Mouse (Mus musculus): ENCODE measurements at regions not wholly inside any gene's neighbourhood (a gene's known extent, or its start where the extent isn't known, plus 50 kb on each side); places are given as distances from the start of the nearest gene placed in this dataset.

DNA sequence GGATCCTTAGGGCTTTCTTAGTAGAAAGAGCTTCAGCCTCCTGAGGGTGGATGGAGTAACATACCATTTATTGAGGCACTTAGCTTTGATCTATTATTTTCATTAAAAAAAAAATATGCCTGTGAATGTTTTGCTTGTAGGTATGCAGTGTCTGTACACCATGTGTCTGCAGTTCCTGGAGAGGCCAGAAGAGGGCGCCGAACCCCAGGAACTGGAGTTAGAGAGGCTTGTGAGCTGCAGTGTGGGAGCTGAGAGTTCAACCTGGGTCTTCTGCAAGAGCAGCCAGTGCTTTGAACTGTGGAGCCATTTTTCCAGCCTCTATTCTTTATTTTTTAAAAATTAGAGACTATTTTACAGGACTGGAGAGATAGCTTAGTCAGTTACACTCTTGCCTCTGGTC, 83.2 kb downstream of the Syf2 start:
- Histone ChIP-seq H3K36me3 (no peaks in the 10 kb centered on the region), H3K27me3 (replicated peaks) (no peaks in the 10 kb centered on the region), H3K9ac (no peak overlapping the region), H3K4me1 (replicated peaks) (no peaks in the 10 kb centered on the region), H3K9me3 (no peaks in the 10 kb centered on the region), H3K4me2 (replicated peaks) (no peak overlapping the region), H3K27ac (no peak overlapping the region), H3K4me3 (replicated peaks) (no peak overlapping the region)
- no peak for ATAC-seq
- 64% methylated on average over 2 of the region's 2 CpGs for WGBS

DNA sequence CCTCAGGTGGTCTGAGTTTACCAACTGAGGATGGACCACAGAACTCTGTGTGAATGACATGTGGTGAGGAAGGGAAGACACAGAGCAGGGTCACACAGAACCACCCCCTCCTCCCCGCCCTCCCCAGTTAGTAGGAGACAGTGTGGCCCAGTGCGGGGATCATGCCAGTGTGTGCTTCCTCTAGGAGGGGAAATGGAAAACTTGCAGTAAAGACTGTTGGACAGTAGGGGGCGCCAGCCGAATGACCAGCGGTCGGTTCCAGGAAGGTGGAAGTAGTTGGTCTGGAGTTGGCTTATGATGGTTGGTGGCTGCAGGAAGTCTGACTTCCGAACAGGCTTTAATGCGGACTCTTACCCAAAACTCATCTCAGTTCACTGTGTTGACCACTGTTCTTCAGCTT, 87.3 kb downstream of the Syf2 start:
- Histone ChIP-seq H3K4me3 (replicated peaks) (no peak overlapping the region), H3K27me3 (replicated peaks) (no peaks in the 10 kb centered on the region), H3K27ac (no peak overlapping the region), H3K9ac (no peak overlapping the region), H3K4me1 (replicated peaks) (no peaks in the 10 kb centered on the region), H3K9me3 (no peaks in the 10 kb centered on the region), H3K4me2 (replicated peaks) (no peak overlapping the region), H3K36me3 (no peaks in the 10 kb centered on the region)
- WGBS, result 24% methylated on average over 8 of the region's 8 CpGs
- no peak for ATAC-seq

DNA sequence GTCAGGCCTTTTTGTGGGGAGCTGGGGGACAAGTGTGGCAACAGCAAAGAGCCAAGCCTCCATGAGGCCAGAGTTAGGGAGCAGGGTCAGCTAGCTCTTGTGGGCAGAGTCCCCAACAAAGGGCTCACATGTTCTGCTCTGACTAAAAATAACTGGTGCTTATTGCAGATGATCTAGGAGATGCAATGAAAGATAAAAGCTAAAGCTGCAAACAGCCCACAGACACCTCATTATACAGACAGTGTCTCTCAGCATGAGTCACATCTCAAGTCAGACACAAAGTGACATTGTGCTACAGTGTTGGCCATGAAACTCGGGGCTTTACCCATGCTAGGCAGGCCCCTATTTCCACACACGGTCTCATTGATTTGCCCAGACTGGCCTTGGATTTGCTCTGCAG, 88.4 kb downstream of the Syf2 start:
- Histone ChIP-seq H3K4me1 (replicated peaks) (no peaks in the 10 kb centered on the region), H3K36me3 (no peaks in the 10 kb centered on the region), H3K9me3 (no peaks in the 10 kb centered on the region), H3K27me3 (replicated peaks) (no peaks in the 10 kb centered on the region), H3K4me3 (replicated peaks) (no peak overlapping the region), H3K9ac (no peak overlapping the region), H3K27ac (no peak overlapping the region), H3K4me2 (replicated peaks) (no peak overlapping the region)
- 60% methylated on average over 2 of the region's 2 CpGs for WGBS
- ATAC-seq, result no peak

DNA sequence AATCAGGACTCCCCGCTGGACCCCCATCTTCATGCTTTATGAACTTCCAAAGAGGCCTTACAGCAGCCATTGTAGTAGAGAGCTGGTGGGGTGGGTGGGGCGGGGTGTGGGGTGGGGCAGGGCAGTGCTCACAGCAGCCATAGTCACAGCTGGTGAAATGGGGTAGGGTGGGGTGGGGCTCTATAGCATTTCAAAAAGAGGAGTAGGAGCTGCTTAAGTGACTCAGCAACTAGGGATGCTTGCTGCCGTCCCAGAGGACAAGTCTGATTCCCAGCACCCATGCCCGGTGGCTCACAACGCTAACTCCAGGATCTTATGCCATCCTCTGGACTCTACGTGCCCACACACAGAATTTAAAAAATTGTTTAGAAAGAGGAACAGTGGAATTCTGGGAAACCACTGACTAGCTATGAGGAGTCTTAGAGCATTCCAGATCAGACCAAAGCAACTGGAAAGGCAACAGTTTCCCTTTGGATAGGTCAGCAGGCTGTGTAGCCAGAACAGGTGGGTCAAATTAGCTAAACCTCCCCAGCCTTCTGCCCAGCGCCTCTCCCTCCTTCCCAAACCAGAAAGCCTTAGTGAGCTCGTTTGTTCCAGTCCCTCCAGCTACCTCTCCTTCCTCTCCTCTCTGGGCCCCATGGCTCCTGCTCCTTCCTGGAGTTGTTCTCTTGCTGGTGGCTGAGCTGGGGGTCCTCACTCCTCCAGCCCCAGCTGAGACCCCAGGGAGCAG, 89.7 kb downstream of the Syf2 start:
- H3K36me3 ChIP-seq, result no peaks in the 10 kb centered on the region
- H3K4me3 ChIP-seq (replicated peaks), result no peak overlapping the region
- H3K4me2 ChIP-seq (replicated peaks), result no peak overlapping the region
- H3K27ac ChIP-seq, result no peak overlapping the region
- WGBS, result 79% methylated on average over 8 of the region's 8 CpGs
- H3K4me1 ChIP-seq (replicated peaks), result no peaks in the 10 kb centered on the region
- H3K9me3 ChIP-seq, result no peaks in the 10 kb centered on the region
- no peaks in the 10 kb centered on the region for H3K27me3 ChIP-seq (replicated peaks)
- H3K9ac ChIP-seq, result no peak overlapping the region
- ATAC-seq, result no peak

DNA sequence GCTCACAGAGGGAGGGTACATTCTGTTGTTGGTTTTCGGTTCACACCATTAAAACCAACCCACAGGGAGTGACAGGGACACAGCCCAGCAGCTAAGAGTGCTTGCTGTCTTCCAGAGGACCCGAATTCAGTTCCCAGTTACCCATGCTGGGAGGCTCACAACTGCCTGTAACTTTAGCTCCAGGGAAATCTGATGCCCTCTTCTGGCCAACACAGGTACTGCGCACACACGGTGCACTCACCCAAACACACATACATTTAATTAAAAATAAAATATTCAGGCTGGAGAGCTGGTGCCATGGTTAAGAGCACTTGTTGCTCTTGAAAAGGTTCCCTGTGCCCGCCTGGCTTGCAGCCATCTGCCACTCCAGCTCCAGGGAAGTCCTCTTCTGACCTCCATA, 92.5 kb downstream of the Syf2 start:
- Histone ChIP-seq H3K4me2 (replicated peaks) (no peak overlapping the region), H3K4me1 (replicated peaks) (0 out of 2 replicates have a peak, but pooled peaks cover 6% of the 10 kb centered on the region), H3K27ac (no peak overlapping the region), H3K9ac (no peak overlapping the region), H3K9me3 (no peaks in the 10 kb centered on the region), H3K4me3 (replicated peaks) (no peak overlapping the region), H3K27me3 (replicated peaks) (no peaks in the 10 kb centered on the region), H3K36me3 (no peaks in the 10 kb centered on the region)
- 95% methylated on average over 5 of the region's 5 CpGs for WGBS
- ATAC-seq, result no peak

DNA sequence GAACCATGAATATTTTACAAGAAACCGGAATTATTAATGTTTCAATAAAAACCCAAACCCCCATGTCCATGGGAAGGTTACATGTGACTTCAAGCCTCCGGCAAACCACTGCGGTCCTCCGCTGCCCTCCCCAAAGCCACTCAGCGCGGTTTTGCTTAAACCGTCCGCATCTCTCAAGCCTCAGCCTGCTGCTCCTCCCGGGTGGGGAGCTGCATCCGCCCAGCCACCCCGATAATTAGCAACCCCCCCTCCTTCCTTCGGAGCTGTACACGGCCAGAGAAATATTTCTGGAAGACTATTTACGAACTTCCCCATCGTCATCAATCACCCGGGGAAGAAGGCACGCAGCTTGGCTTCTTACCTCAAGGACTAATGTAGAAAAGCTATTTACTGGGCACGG, 94.7 kb upstream of the Runx3 start:
- Histone ChIP-seq H3K27ac (no peak overlapping the region), H3K4me3 (replicated peaks) (no peak overlapping the region), H3K36me3 (no peaks in the 10 kb centered on the region), H3K4me1 (replicated peaks) (0 out of 2 replicates have a peak, but pooled peaks cover 6% of the 10 kb centered on the region), H3K9me3 (no peaks in the 10 kb centered on the region), H3K4me2 (replicated peaks) (0 out of 2 replicates have a peak overlapping the region, but pooled peaks have one; percentile 31), H3K27me3 (replicated peaks) (no peaks in the 10 kb centered on the region), H3K9ac (no peak overlapping the region)
- WGBS, result 40% methylated on average over 18 of the region's 18 CpGs
- ATAC-seq, result no peak

DNA sequence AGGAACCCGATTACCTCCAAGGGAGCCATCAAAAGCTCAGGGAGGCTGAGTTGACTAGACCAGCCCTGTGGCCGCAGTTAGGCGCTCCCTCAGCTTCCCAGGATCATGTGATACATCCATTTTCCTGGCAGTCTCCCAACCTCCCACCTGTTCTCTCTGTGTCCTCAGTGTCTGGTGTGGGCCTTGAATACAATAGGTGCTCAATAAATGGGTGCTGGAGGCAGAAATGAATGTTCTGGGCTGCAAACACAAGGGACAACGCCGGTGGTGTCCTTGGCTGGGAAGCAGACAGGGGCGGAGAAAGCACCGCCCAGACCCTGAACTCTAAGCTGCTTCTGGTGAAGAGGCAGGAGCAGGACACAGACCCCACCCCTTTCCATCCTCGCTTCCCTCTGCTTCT, 93.3 kb upstream of the Runx3 start:
- no peak overlapping the region for H3K27ac ChIP-seq
- H3K9ac ChIP-seq, result no peak overlapping the region
- H3K27me3 ChIP-seq (replicated peaks), result no peaks in the 10 kb centered on the region
- H3K4me3 ChIP-seq (replicated peaks), result no peak overlapping the region
- H3K36me3 ChIP-seq, result no peaks in the 10 kb centered on the region
- 0 out of 2 replicates have a peak, but pooled peaks cover 6% of the 10 kb centered on the region for H3K4me1 ChIP-seq (replicated peaks)
- H3K9me3 ChIP-seq, result no peaks in the 10 kb centered on the region
- ATAC-seq, result no peak
- 41% methylated on average over 8 of the region's 8 CpGs for WGBS
- H3K4me2 ChIP-seq (replicated peaks), result no peak overlapping the region

DNA sequence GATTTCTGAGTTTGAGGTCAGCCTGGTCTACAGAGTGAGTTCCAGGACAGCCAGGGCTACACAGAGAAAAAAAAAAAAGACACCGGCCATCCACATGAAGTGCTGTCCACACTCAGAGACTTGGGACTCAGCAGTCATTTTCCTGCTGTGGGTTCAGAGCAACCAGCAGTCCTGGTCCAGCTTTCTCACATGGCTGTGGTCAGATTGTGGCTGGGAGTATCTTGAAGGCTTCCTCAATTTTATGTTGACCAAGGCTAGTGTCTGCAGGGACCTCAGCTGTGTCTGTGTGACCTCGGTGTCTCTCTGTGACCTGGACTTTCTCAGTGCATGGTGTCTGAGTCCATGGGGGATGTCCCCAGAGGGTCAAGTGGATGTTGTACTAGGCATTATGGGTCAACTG, 90.7 kb upstream of the Runx3 start:
- no peak for ATAC-seq
- H3K27me3 ChIP-seq (replicated peaks), result no peaks in the 10 kb centered on the region
- H3K4me1 ChIP-seq (replicated peaks), result 0 out of 2 replicates have a peak, but pooled peaks cover 6% of the 10 kb centered on the region
- WGBS, result 91% methylated on average over 2 of the region's 2 CpGs
- no peaks in the 10 kb centered on the region for H3K9me3 ChIP-seq
- no peak overlapping the region for H3K27ac ChIP-seq
- H3K9ac ChIP-seq, result no peak overlapping the region
- H3K4me2 ChIP-seq (replicated peaks), result no peak overlapping the region
- H3K36me3 ChIP-seq, result no peaks in the 10 kb centered on the region
- no peak overlapping the region for H3K4me3 ChIP-seq (replicated peaks)

DNA sequence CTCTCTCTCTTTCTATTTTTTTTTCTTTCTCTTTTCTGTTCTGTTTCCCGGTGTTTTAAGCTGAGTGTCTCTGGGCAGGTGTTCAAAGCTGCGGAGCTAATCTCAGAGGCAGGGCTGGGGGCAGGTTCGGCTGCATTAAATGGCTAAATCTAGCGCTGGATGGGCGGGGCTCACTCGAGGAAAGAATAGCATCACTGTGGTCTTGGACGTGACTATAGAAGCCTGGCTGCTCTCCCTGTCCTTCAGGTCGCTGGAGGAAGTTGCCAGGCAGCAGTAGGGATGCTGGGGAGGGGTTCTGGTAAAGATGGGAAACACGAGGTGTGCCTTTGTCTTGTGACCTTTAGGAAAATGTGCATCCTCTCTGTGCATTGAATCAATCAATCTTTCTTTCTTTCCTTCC, 88.0 kb upstream of the Runx3 start:
- Histone ChIP-seq H3K27ac (no peak overlapping the region), H3K4me1 (replicated peaks) (no peaks in the 10 kb centered on the region), H3K9ac (no peak overlapping the region), H3K4me2 (replicated peaks) (no peak overlapping the region), H3K4me3 (replicated peaks) (no peak overlapping the region), H3K36me3 (no peaks in the 10 kb centered on the region), H3K27me3 (replicated peaks) (no peaks in the 10 kb centered on the region), H3K9me3 (no peaks in the 10 kb centered on the region)
- WGBS, result 37% methylated on average over 9 of the region's 9 CpGs
- ATAC-seq, result no peak

DNA sequence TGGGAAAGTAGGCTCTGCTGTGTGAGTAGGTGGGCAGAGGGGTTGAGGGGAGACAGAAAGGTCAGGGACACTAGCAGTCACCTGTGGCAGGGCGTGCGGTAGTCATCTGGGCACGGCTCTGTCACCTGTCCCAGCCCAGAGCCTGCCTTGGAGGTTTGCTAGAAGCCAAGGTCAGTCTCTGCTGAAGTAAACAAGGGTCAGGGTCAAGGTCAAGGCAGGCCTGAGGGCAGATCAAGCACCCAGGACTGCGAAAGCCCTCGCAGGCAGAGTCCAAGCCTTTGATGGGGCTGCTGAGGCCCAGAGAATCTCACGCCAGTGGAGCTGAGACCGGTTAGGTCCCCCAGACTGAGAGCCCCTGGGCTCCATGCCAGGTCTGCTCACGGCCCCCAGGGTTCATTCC, 87.2 kb upstream of the Runx3 start:
- H3K9ac ChIP-seq, result no peak overlapping the region
- no peaks in the 10 kb centered on the region for H3K27me3 ChIP-seq (replicated peaks)
- 63% methylated on average over 8 of the region's 8 CpGs for WGBS
- no peak for ATAC-seq
- H3K9me3 ChIP-seq, result no peaks in the 10 kb centered on the region
- no peak overlapping the region for H3K4me3 ChIP-seq (replicated peaks)
- H3K4me1 ChIP-seq (replicated peaks), result no peaks in the 10 kb centered on the region
- H3K4me2 ChIP-seq (replicated peaks), result no peak overlapping the region
- no peak overlapping the region for H3K27ac ChIP-seq
- no peaks in the 10 kb centered on the region for H3K36me3 ChIP-seq

DNA sequence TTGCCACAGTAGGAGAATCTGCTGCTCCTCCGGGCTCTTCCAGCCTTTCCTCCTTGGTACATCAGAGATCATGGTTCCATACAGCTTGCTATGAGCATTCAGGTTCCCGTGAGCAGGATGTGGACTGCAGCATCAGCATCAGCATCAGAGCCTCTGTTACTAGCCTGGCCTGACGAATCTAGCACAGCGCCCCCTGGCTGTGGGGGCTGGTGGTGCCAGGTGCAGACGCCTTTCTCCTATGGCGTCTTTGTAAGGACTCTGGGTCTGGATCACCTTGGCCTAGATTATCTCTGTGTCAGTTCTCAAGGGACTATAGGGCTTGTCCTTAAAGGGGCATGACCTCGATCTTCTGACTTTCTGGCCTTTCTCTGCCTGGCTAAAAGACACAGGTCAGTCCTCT, 86.0 kb upstream of the Runx3 start:
- no peaks in the 10 kb centered on the region for H3K4me1 ChIP-seq (replicated peaks)
- WGBS, result 38% methylated on average over 7 of the region's 7 CpGs
- no peak for ATAC-seq

DNA sequence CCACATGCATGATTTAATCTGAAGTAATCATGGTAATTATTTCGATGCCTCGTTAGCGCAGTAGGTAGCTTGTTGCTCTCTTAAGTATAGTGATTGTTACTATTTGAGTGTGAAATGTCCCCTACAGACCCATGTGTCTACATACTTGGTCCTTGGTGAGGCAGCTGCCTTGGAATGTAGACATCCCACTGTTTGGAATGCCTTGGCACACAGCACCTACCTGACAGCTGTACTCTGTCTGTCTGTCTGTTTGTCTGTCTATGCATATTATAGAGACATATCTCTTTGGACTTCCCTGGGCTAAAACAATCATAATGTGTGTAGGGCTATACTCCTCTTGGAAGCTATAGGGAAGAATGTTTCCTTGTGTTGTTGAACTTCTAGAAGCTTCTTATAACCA, 83.7 kb upstream of the Runx3 start:
- 93% methylated on average over 3 of the region's 3 CpGs for WGBS
- H3K27me3 ChIP-seq (replicated peaks), result no peaks in the 10 kb centered on the region
- H3K27ac ChIP-seq, result no peak overlapping the region
- H3K9ac ChIP-seq, result no peak overlapping the region
- no peak overlapping the region for H3K4me2 ChIP-seq (replicated peaks)
- no peak for ATAC-seq
- H3K9me3 ChIP-seq, result no peaks in the 10 kb centered on the region
- H3K36me3 ChIP-seq, result no peaks in the 10 kb centered on the region
- no peak overlapping the region for H3K4me3 ChIP-seq (replicated peaks)
- H3K4me1 ChIP-seq (replicated peaks), result no peaks in the 10 kb centered on the region

More for the DNA sequence above, 86.0 kb upstream of the Runx3 start:
- H3K36me3 ChIP-seq, result no peaks in the 10 kb centered on the region
- H3K27me3 ChIP-seq (replicated peaks), result no peaks in the 10 kb centered on the region
- no peak overlapping the region for H3K9ac ChIP-seq
- no peaks in the 10 kb centered on the region for H3K9me3 ChIP-seq
- H3K27ac ChIP-seq, result no peak overlapping the region
- H3K4me2 ChIP-seq (replicated peaks), result no peak overlapping the region
- H3K4me3 ChIP-seq (replicated peaks), result no peak overlapping the region

DNA sequence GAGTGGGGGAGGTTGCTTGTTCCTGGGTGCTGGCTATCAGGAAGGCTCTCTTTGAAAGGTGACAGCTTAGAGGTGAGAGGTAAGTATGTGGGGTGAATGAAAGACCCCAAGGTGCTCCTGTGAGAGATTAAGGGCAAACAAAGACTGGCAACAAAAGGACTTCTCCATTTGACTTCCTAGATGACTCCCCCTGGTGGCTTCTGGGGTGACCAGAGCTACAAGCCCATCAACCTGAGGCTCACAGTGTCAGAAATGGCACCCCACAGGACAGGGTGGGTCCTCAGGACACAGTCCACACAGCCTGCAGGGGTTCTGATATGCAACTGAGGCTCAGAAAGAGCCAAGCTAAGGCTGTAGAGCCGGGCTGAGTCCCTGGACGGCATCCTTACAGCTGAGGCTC, 81.2 kb upstream of the Runx3 start:
- no peak overlapping the region for H3K4me2 ChIP-seq (replicated peaks)
- no peaks in the 10 kb centered on the region for H3K27me3 ChIP-seq (replicated peaks)
- 90% methylated on average over 2 of the region's 2 CpGs for WGBS
- H3K36me3 ChIP-seq, result no peaks in the 10 kb centered on the region
- H3K4me3 ChIP-seq (replicated peaks), result no peak overlapping the region
- no peak for ATAC-seq
- H3K4me1 ChIP-seq (replicated peaks), result no peaks in the 10 kb centered on the region
- H3K9me3 ChIP-seq, result no peaks in the 10 kb centered on the region
- no peak overlapping the region for H3K9ac ChIP-seq
- H3K27ac ChIP-seq, result no peak overlapping the region

Measured in intestine, embryonic 15.5 days (tissue).